Mouse (Mus musculus): ENCODE data around the gene Gsn. TPM values are rescaled to one million over a fixed set of nuclear protein-coding genes. Genes with fewer than 3 reads are reported as not detected.

Gene Gsn
- polyA plus RNA-seq, 1 experiment from 2014 or later: 19.7 TPM

- peaks cover 21% of the 10 kb centered on the region for H3K27me3 ChIP-seq (ENCODE audit: low read depth, poor library complexity, severe bottlenecking)
- no peaks in the 10 kb centered on the region for H3K36me3 ChIP-seq
- WGBS: 89% methylated on average over 6 of the region's 6 CpGs
- no peak overlapping the region for H3K27ac ChIP-seq
- no peaks in the 10 kb centered on the region for H3K9me3 ChIP-seq (replicated peaks)
- H3K4me1 ChIP-seq: peaks cover 30% of the 10 kb centered on the region
- DNase-seq (ENCODE audit: low spot score): no peak
- no peak overlapping the region for H3K4me3 ChIP-seq
Measured at GRCm38 (mm10) chr2:35338707-35339106, 82.5 kb downstream of the Gsn start.

GRCm38 (mm10) chr2:35342605-35343004 is 86.4 kb downstream of the Gsn start:
- WGBS: 90% methylated on average over 3 of the region's 3 CpGs

GRCm38 (mm10) chr2:35345984-35346383 is 89.8 kb downstream of the Gsn start:
- Histone ChIP-seq H3K27ac (no peak overlapping the region), H3K9me3 (replicated peaks) (no peaks in the 10 kb centered on the region), H3K4me1 (no peaks in the 10 kb centered on the region), H3K27me3 (ENCODE audit: low read depth, poor library complexity, severe bottlenecking) (no peaks in the 10 kb centered on the region), H3K4me3 (no peak overlapping the region), H3K36me3 (no peaks in the 10 kb centered on the region)
- no peak for DNase-seq (ENCODE audit: low spot score)
- 75% methylated on average over 2 of the region's 2 CpGs for WGBS

More at GRCm38 (mm10) chr2:35342605-35343004, 86.4 kb downstream of the Gsn start:
- H3K27ac ChIP-seq: no peak overlapping the region
- no peaks in the 10 kb centered on the region for H3K9me3 ChIP-seq (replicated peaks)
- H3K4me1 ChIP-seq: peaks cover 9% of the 10 kb centered on the region
- no peaks in the 10 kb centered on the region for H3K27me3 ChIP-seq (ENCODE audit: low read depth, poor library complexity, severe bottlenecking)
- no peak overlapping the region for H3K4me3 ChIP-seq
- H3K36me3 ChIP-seq: no peaks in the 10 kb centered on the region
- no peak for DNase-seq (ENCODE audit: low spot score)

- 69% methylated on average over 5 of the region's 5 CpGs for WGBS
- Histone ChIP-seq H3K4me3 (no peak overlapping the region), H3K36me3 (no peaks in the 10 kb centered on the region), H3K27me3 (ENCODE audit: low read depth, poor library complexity, severe bottlenecking) (no peaks in the 10 kb centered on the region), H3K9me3 (replicated peaks) (no peaks in the 10 kb centered on the region), H3K4me1 (no peaks in the 10 kb centered on the region), H3K27ac (no peak overlapping the region)
- DNase-seq (ENCODE audit: low spot score): no peak
Measured at GRCm38 (mm10) chr2:35349184-35349583, 93.0 kb downstream of the Gsn start.

Other genes with a start within 250 kb of the Gsn start
- not detected in 2 replicates for gene Hc, start 194.9 kb upstream of the Gsn start, polyA plus RNA-seq (2016; fragmentation: Nextera tagmentation; extraction: Ambion mirVana)
- 0.45 TPM in 1 of 2 replicates, not detected in the other for gene AI182371, start 154.8 kb upstream of the Gsn start, polyA plus RNA-seq (2016; fragmentation: Nextera tagmentation; extraction: Ambion mirVana)
- 22.4 and 31.2 TPM in 2 replicates for gene Cntrl, start 146.9 kb upstream of the Gsn start, polyA plus RNA-seq (2016; fragmentation: Nextera tagmentation; extraction: Ambion mirVana)
- gene Rab14, start 55.3 kb upstream of the Gsn start, polyA plus RNA-seq (2016; fragmentation: Nextera tagmentation; extraction: Ambion mirVana): 206 and 229 TPM in 2 replicates
- gene Stom, start 80.6 kb downstream of the Gsn start, polyA plus RNA-seq (2016; fragmentation: Nextera tagmentation; extraction: Ambion mirVana): 10.2 and 10.3 TPM in 2 replicates
- gene 4930568D16Rik, start 111.3 kb downstream of the Gsn start, polyA plus RNA-seq (2016; fragmentation: Nextera tagmentation; extraction: Ambion mirVana): not detected in 2 replicates
- gene 4930402F06Rik, start 140.8 kb downstream of the Gsn start, polyA plus RNA-seq (2016; fragmentation: Nextera tagmentation; extraction: Ambion mirVana): not detected in 2 replicates
- gene Ggta1, start 206.9 kb downstream of the Gsn start, polyA plus RNA-seq (2016; fragmentation: Nextera tagmentation; extraction: Ambion mirVana): 6.5 and 6.6 TPM in 2 replicates